Comparison of ENCODE assay signal across 10 mouse cellular contexts in the genomic region with DNA sequence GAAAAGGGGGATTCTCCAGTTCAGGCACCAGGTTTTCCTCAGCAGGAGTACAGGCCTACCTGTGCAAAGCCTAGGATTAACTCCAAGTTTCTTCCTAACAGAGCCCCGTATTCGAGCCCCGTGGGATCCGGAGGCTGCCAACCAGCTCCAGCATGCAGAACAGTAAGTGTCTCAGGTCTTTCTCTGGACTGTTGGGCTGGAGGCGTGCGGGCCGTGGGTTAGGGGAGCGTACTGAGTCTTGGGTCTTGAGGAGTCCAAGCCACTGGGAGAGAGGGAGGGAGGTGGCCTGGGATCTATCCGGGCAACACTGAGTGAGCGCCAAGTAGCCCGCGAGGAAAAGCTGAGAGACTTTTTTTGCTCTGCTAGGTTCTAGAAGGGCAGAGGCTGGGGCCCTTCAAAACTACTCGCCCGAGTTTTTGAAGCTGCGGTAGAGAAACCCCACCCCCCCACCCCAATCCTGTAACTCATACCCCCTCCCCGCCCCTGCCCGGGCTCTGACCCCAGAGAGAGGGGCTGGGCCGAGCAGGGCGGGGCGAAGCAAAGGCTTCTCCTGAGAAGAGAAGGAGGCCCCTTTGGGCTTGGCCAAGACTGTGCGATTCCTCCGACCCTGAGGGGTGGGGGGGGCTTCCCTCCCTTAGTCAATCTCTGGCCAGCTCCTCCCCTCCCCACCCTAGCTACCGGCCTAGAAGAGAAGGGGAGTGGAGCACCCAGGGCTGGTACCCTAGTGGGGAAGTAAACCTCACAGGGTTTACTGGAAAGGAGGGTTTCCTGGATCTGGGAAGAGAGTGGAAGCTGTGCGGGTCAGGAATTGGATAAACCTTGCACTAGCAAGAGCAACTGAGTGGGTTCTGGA. TPM values are rescaled to one million over a fixed set of nuclear protein-coding genes. Genes with fewer than 3 reads are reported as not detected.
DNase-seq lines count a peak whose midpoint lies in the region; ATAC-seq lines count a peak whose summit lies in the region.
"Had no signal": no experiment of that assay in that cellular context is flagged by ENCODE, and none has a peak within 500 bp of the region (broad histone marks: within the 10 kb centered on the region; RNA-seq: fewer than 3 reads in every experiment).

No protein-coding gene starts in this region.

- no peak overlapping the region for H3K4me2 ChIP-seq in heart, embryonic 12.5 days
- H3K4me2 ChIP-seq in hindbrain, embryonic 14.5 days (replicated peaks), result peak overlapping the region; percentile 41
- peak overlapping the region; percentile 68 for H3K4me2 ChIP-seq in neural tube, embryonic 13.5 days
- H3K4me2 ChIP-seq in liver, embryonic 12.5 days, result no peak overlapping the region

- no peaks in the 10 kb centered on the region for H3K9me3 ChIP-seq in heart, embryonic 12.5 days (replicated peaks)
- H3K9me3 ChIP-seq in hindbrain, embryonic 14.5 days (ENCODE audit: control insufficient read depth, low read length), result no peaks in the 10 kb centered on the region
- H3K9me3 ChIP-seq in neural tube, embryonic 13.5 days, result no peaks in the 10 kb centered on the region
- H3K9me3 ChIP-seq in liver, embryonic 12.5 days (replicated peaks), result no peaks in the 10 kb centered on the region

- no peak for DNase-seq in heart, adult 8-10 months (ENCODE audit: low spot score)
- peak; percentile 57 for DNase-seq in embryo, embryonic 10 days (ENCODE audit: low spot score)
- no peak for DNase-seq in hindbrain, embryonic 14.5 days (ENCODE audit: low spot score)
- no peak for DNase-seq in adrenal gland, adult 8-10 months
- DNase-seq: heart, postnatal 4 days had no signal

- H3K4me1 ChIP-seq in heart, embryonic 12.5 days (replicated peaks), result peaks cover 15% of the 10 kb centered on the region
- H3K4me1 ChIP-seq in hindbrain, embryonic 14.5 days (replicated peaks; ENCODE audit: control insufficient read depth, insufficient read depth, low read length), result no peaks in the 10 kb centered on the region
- H3K4me1 ChIP-seq in neural tube, embryonic 13.5 days (replicated peaks), result peaks cover 46% of the 10 kb centered on the region
- H3K4me1 ChIP-seq in liver, embryonic 12.5 days, result peaks cover 15% of the 10 kb centered on the region

- H3K36me3 ChIP-seq in heart, embryonic 12.5 days, result no peaks in the 10 kb centered on the region
- H3K36me3 ChIP-seq in hindbrain, embryonic 14.5 days (replicated peaks; ENCODE audit: control insufficient read depth, insufficient read depth), result no peaks in the 10 kb centered on the region
- no peaks in the 10 kb centered on the region for H3K36me3 ChIP-seq in neural tube, embryonic 13.5 days
- no peaks in the 10 kb centered on the region for H3K36me3 ChIP-seq in liver, embryonic 12.5 days

- no peak overlapping the region for H3K9ac ChIP-seq in heart, embryonic 12.5 days
- H3K9ac ChIP-seq in hindbrain, embryonic 14.5 days, result peak overlapping the region; percentile 40; the same call in 1 of the 2 replicates
- peak overlapping the region; percentile 54 for H3K9ac ChIP-seq in neural tube, embryonic 13.5 days
- H3K9ac ChIP-seq in liver, embryonic 12.5 days, result no peak overlapping the region

- peaks cover 84% of the 10 kb centered on the region for H3K27me3 ChIP-seq in heart, embryonic 12.5 days (replicated peaks)
- peaks cover 83% of the 10 kb centered on the region for H3K27me3 ChIP-seq in hindbrain, embryonic 14.5 days (ENCODE audit: control insufficient read depth, insufficient read depth, low read length)
- H3K27me3 ChIP-seq in neural tube, embryonic 13.5 days, result peaks cover 93% of the 10 kb centered on the region
- H3K27me3 ChIP-seq in liver, embryonic 12.5 days (replicated peaks), result peaks cover 97% of the 10 kb centered on the region

- ATAC-seq in heart, embryonic 12.5 days (ENCODE audit: insufficient number of reproducible peaks, low FRiP score), result 0 out of 2 replicates have a peak, but pooled peaks have one; percentile 24
- ATAC-seq in hindbrain, embryonic 14.5 days (ENCODE audit: low FRiP score), result peak; percentile 74
- peak; percentile 76 for ATAC-seq in neural tube, embryonic 13.5 days (ENCODE audit: low read depth)
- ATAC-seq in erythroblast, adult 5-6 weeks (replicated peaks; ENCODE audit: low FRiP score, poor library complexity, severe bottlenecking), result no peak
- no peak for ATAC-seq in liver, embryonic 12.5 days

- 1% methylated on average over 22 of the region's 24 CpGs for WGBS in heart, embryonic 12.5 days
- WGBS in hindbrain, embryonic 14.5 days, result 6% methylated on average over 22 of the region's 24 CpGs
- WGBS in neural tube, embryonic 13.5 days, result 2% methylated on average over 23 of the region's 24 CpGs
- WGBS in liver, embryonic 12.5 days (ENCODE audit: insufficient replicate concordance), result 2% methylated on average over 24 of the region's 24 CpGs

- H3K4me3 ChIP-seq in heart, embryonic 12.5 days, result no peak overlapping the region
- peak overlapping the region; percentile 39 for H3K4me3 ChIP-seq in hindbrain, embryonic 14.5 days (replicated peaks; ENCODE audit: low read length)
- H3K4me3 ChIP-seq in neural tube, embryonic 13.5 days, result peak overlapping the region; percentile 51
- H3K4me3 ChIP-seq in liver, embryonic 12.5 days, result no peak overlapping the region

- H3K27ac ChIP-seq in heart, embryonic 12.5 days (ENCODE audit: poor library complexity, severe bottlenecking), result no peak overlapping the region
- H3K27ac ChIP-seq in hindbrain, embryonic 14.5 days, result peak overlapping the region; percentile 26; the same call in 1 of the 2 replicates
- H3K27ac ChIP-seq in neural tube, embryonic 13.5 days (replicated peaks), result peak overlapping the region; percentile 46
- H3K27ac ChIP-seq in liver, embryonic 12.5 days, result no peak overlapping the region

RNA-seq across cellular contexts. Expression of a gene that starts 11.7 kb away (rescaled TPM):
- 0.28 and 0.46 TPM in 2 replicates for polyA plus RNA-seq in heart, embryonic 12.5 days (2016; fragmentation: Nextera tagmentation; extraction: Ambion mirVana)
- not detected for total RNA-seq in heart, adult 8-10 months (2022)
- polyA plus RNA-seq in hindbrain, embryonic 14.5 days (2014; fragmentation: Nextera tagmentation; extraction: Ambion mirVana), result 26.9 and 28.1 TPM in 2 replicates
- polyA plus RNA-seq in neural tube, embryonic 13.5 days (2015; fragmentation: Nextera tagmentation; extraction: Ambion mirVana), result 16.0 and 16.7 TPM in 2 replicates
- 1.3 TPM in 1 of 2 replicates, not detected in the other for total RNA-seq in erythroblast, adult 5-6 weeks (2015; ENCODE audit: low replicate concordance)
- not detected in 2 replicates for total RNA-seq in erythroblast, adult 5-6 weeks (2017; ENCODE audit: low replicate concordance)
- total RNA-seq in adrenal gland, adult 8-10 months (2022), result not detected
- 0.05 TPM in 1 of 2 replicates, not detected in the other for polyA plus RNA-seq in liver, embryonic 12.5 days (2016; fragmentation: Nextera tagmentation; extraction: Ambion mirVana)
- total RNA-seq: liver, adult 2 months had no signal
- polyA plus RNA-seq: liver, adult 2 months had no signal

Comparison
In these comparisons a context has a peak if more than half of its experiments do, and no peak if none do; other contexts are left out.
1. ATAC-seq: peak in heart, embryonic 12.5 days (single experiment), hindbrain, embryonic 14.5 days (single experiment) and neural tube, embryonic 13.5 days (single experiment); none in erythroblast, adult 5-6 weeks (single experiment) and liver, embryonic 12.5 days (single experiment).
2. H3K27ac ChIP-seq: peak in hindbrain, embryonic 14.5 days (single experiment) and neural tube, embryonic 13.5 days (single experiment); none in heart, embryonic 12.5 days (single experiment) and liver, embryonic 12.5 days (single experiment).
3. H3K4me2 ChIP-seq: peak in hindbrain, embryonic 14.5 days (single experiment) and neural tube, embryonic 13.5 days (single experiment); none in heart, embryonic 12.5 days (single experiment) and liver, embryonic 12.5 days (single experiment).
4. H3K4me3 ChIP-seq: peak in hindbrain, embryonic 14.5 days (single experiment) and neural tube, embryonic 13.5 days (single experiment); none in heart, embryonic 12.5 days (single experiment) and liver, embryonic 12.5 days (single experiment).
5. H3K9ac ChIP-seq: peak in hindbrain, embryonic 14.5 days (single experiment) and neural tube, embryonic 13.5 days (single experiment); none in heart, embryonic 12.5 days (single experiment) and liver, embryonic 12.5 days (single experiment).
6. RNA of a gene that starts 11.7 kb away (polyA plus RNA-seq): 26.9 to 28.1 TPM in hindbrain, embryonic 14.5 days and 16.0 to 16.7 TPM in neural tube, embryonic 13.5 days; 0.28 to 0.46 TPM in heart, embryonic 12.5 days and 0.05 TPM in liver, embryonic 12.5 days; every median in the first group is over 10 times any median in the second.